Mouse (Mus musculus): ENCODE data around the gene Ston2.

The Ston2 gene

GRCm38 (mm10) chr12:91787959-91788437 lies at the start of gene Ston2:
Gene Ston2 (minus strand): TSS chr12:91788387.
- DNase-seq (ENCODE audit: low read depth, low spot score): no peak
- H3K36me3 ChIP-seq (ENCODE audit: control insufficient read depth, insufficient read depth, low read length, poor library complexity, severe bottlenecking): no peaks in the 10 kb centered on the region

GRCm38 (mm10) chr12:91837401-91838065 lies 49.3 kb upstream of the Ston2 start:
- no peaks in the 10 kb centered on the region for H3K27me3 ChIP-seq (ENCODE audit: control insufficient read depth, insufficient read depth, low read length, poor library complexity, severe bottlenecking)
- peaks cover 20% of the 10 kb centered on the region for H3K36me3 ChIP-seq (ENCODE audit: control insufficient read depth, insufficient read depth, low read length, poor library complexity, severe bottlenecking)
- no peak for DNase-seq (ENCODE audit: low read depth, low spot score)

More at GRCm38 (mm10) chr12:91787959-91788437, at the start of gene Ston2:
- H3K27me3 ChIP-seq (ENCODE audit: control insufficient read depth, insufficient read depth, low read length, poor library complexity, severe bottlenecking): no peaks in the 10 kb centered on the region

- H3K27me3 ChIP-seq (ENCODE audit: control insufficient read depth, insufficient read depth, low read length, poor library complexity, severe bottlenecking): no peaks in the 10 kb centered on the region
- no peak for DNase-seq (ENCODE audit: low read depth, low spot score)
- H3K36me3 ChIP-seq (ENCODE audit: control insufficient read depth, insufficient read depth, low read length, poor library complexity, severe bottlenecking): peaks cover 6% of the 10 kb centered on the region
Measured at GRCm38 (mm10) chr12:91833939-91834333, 45.7 kb upstream of the Ston2 start.

GRCm38 (mm10) chr12:91833237-91833938 lies 45.2 kb upstream of the Ston2 start:
- no peak for DNase-seq (ENCODE audit: low read depth, low spot score)
- Histone ChIP-seq H3K27me3 (ENCODE audit: control insufficient read depth, insufficient read depth, low read length, poor library complexity, severe bottlenecking) (no peaks in the 10 kb centered on the region), H3K36me3 (ENCODE audit: control insufficient read depth, insufficient read depth, low read length, poor library complexity, severe bottlenecking) (peaks cover 5% of the 10 kb centered on the region)

- Histone ChIP-seq H3K27me3 (ENCODE audit: control insufficient read depth, insufficient read depth, low read length, poor library complexity, severe bottlenecking) (no peaks in the 10 kb centered on the region), H3K36me3 (ENCODE audit: control insufficient read depth, insufficient read depth, low read length, poor library complexity, severe bottlenecking) (peaks cover 10% of the 10 kb centered on the region)
- DNase-seq (ENCODE audit: low read depth, low spot score): no peak
Measured at GRCm38 (mm10) chr12:91831410-91831809, 43.2 kb upstream of the Ston2 start.

GRCm38 (mm10) chr12:91820461-91820860 lies 32.3 kb upstream of the Ston2 start:
- Histone ChIP-seq H3K36me3 (ENCODE audit: control insufficient read depth, insufficient read depth, low read length, poor library complexity, severe bottlenecking) (peaks cover 9% of the 10 kb centered on the region), H3K27me3 (ENCODE audit: control insufficient read depth, insufficient read depth, low read length, poor library complexity, severe bottlenecking) (no peaks in the 10 kb centered on the region)
- no peak for DNase-seq (ENCODE audit: low read depth, low spot score)

GRCm38 (mm10) chr12:91818726-91819125 lies 30.5 kb upstream of the Ston2 start:
- Histone ChIP-seq H3K27me3 (ENCODE audit: control insufficient read depth, insufficient read depth, low read length, poor library complexity, severe bottlenecking) (no peaks in the 10 kb centered on the region), H3K36me3 (ENCODE audit: control insufficient read depth, insufficient read depth, low read length, poor library complexity, severe bottlenecking) (peaks cover 6% of the 10 kb centered on the region)
- DNase-seq (ENCODE audit: low read depth, low spot score): no peak

- peak; percentile 65 for DNase-seq (ENCODE audit: low read depth, low spot score)
- H3K27me3 ChIP-seq (ENCODE audit: control insufficient read depth, insufficient read depth, low read length, poor library complexity, severe bottlenecking): no peaks in the 10 kb centered on the region
- peaks cover 8% of the 10 kb centered on the region for H3K36me3 ChIP-seq (ENCODE audit: control insufficient read depth, insufficient read depth, low read length, poor library complexity, severe bottlenecking)
Measured at GRCm38 (mm10) chr12:91815990-91816389, 27.8 kb upstream of the Ston2 start.

GRCm38 (mm10) chr12:91815552-91815951 lies 27.4 kb upstream of the Ston2 start:
- H3K36me3 ChIP-seq (ENCODE audit: control insufficient read depth, insufficient read depth, low read length, poor library complexity, severe bottlenecking): peaks cover 8% of the 10 kb centered on the region
- DNase-seq (ENCODE audit: low read depth, low spot score): no peak
- no peaks in the 10 kb centered on the region for H3K27me3 ChIP-seq (ENCODE audit: control insufficient read depth, insufficient read depth, low read length, poor library complexity, severe bottlenecking)

- no peak for DNase-seq (ENCODE audit: low read depth, low spot score)
- peaks cover 7% of the 10 kb centered on the region for H3K36me3 ChIP-seq (ENCODE audit: control insufficient read depth, insufficient read depth, low read length, poor library complexity, severe bottlenecking)
- H3K27me3 ChIP-seq (ENCODE audit: control insufficient read depth, insufficient read depth, low read length, poor library complexity, severe bottlenecking): no peaks in the 10 kb centered on the region
Measured at GRCm38 (mm10) chr12:91808911-91809310, 20.7 kb upstream of the Ston2 start.

- no peak for DNase-seq (ENCODE audit: low read depth, low spot score)
- Histone ChIP-seq H3K36me3 (ENCODE audit: control insufficient read depth, insufficient read depth, low read length, poor library complexity, severe bottlenecking) (peaks cover 5% of the 10 kb centered on the region), H3K27me3 (ENCODE audit: control insufficient read depth, insufficient read depth, low read length, poor library complexity, severe bottlenecking) (no peaks in the 10 kb centered on the region)
Measured at GRCm38 (mm10) chr12:91807761-91808160, 19.6 kb upstream of the Ston2 start.

- Histone ChIP-seq H3K27me3 (ENCODE audit: control insufficient read depth, insufficient read depth, low read length, poor library complexity, severe bottlenecking) (no peaks in the 10 kb centered on the region), H3K36me3 (ENCODE audit: control insufficient read depth, insufficient read depth, low read length, poor library complexity, severe bottlenecking) (peaks cover 5% of the 10 kb centered on the region; the same call in 1 of the 2 replicates)
- DNase-seq (ENCODE audit: low read depth, low spot score): no peak
Measured at GRCm38 (mm10) chr12:91807095-91807494, 18.9 kb upstream of the Ston2 start.

GRCm38 (mm10) chr12:91804262-91804661 lies 16.1 kb upstream of the Ston2 start:
- DNase-seq (ENCODE audit: low read depth, low spot score): no peak
- no peaks in the 10 kb centered on the region for H3K27me3 ChIP-seq (ENCODE audit: control insufficient read depth, insufficient read depth, low read length, poor library complexity, severe bottlenecking)
- H3K36me3 ChIP-seq (ENCODE audit: control insufficient read depth, insufficient read depth, low read length, poor library complexity, severe bottlenecking): peaks cover under 1% of the 10 kb centered on the region; the same call in 1 of the 2 replicates

GRCm38 (mm10) chr12:91803207-91803932 lies 15.2 kb upstream of the Ston2 start:
- Histone ChIP-seq H3K36me3 (ENCODE audit: control insufficient read depth, insufficient read depth, low read length, poor library complexity, severe bottlenecking) (no peaks in the 10 kb centered on the region; the same call in 1 of the 2 replicates), H3K27me3 (ENCODE audit: control insufficient read depth, insufficient read depth, low read length, poor library complexity, severe bottlenecking) (no peaks in the 10 kb centered on the region)
- peak; percentile 31 for DNase-seq (ENCODE audit: low read depth, low spot score)
